Mouse (Mus musculus) liver, embryonic 12.5 days (tissue): Measurements from ENCODE around the gene Snx19. TPM values are rescaled to one million over a fixed set of nuclear protein-coding genes. Genes with fewer than 3 reads are reported as not detected.

Experiments used
- ATAC-seq: fragments of 200-750 bp; cut with Nextera tagmentation; 2 replicates; pipeline ENCODE4 v1.8.0; 2017; ENCODE audit warnings: moderate number of reproducible peaks, mild to moderate bottlenecking, moderate library complexity
- H3K27ac ChIP-seq: fragments of 300-500 bp; sonication (generic); 2 replicates; pipeline ENCODE4 v1.5.1; 2016; ENCODE audit warnings: mild to moderate bottlenecking
- H3K27me3 ChIP-seq: fragments of 300-500 bp; sonication (generic); replicated peaks from 2 replicates; pipeline ENCODE4 v1.6.1; 2016; ENCODE audit warnings: mild to moderate bottlenecking, moderate library complexity
- H3K36me3 ChIP-seq: fragments of 300-500 bp; sonication (generic); 2 replicates; pipeline ENCODE4 v1.6.1; 2016; ENCODE audit warnings: mild to moderate bottlenecking, moderate library complexity
- H3K4me1 ChIP-seq: fragments of 300-500 bp; sonication (generic); 2 replicates; pipeline ENCODE4 v1.6.1; 2016
- H3K4me2 ChIP-seq: fragments of 300-500 bp; sonication (generic); 2 replicates; pipeline ENCODE4 v1.6.1; 2016; ENCODE audit warnings: mild to moderate bottlenecking, moderate library complexity
- H3K4me3 ChIP-seq: fragments of 300-500 bp; sonication (generic); 2 replicates; pipeline ENCODE4 v1.5.1; 2016; ENCODE audit warnings: mild to moderate bottlenecking, moderate library complexity
- H3K9ac ChIP-seq: fragments of 300-500 bp; sonication (generic); 2 replicates; pipeline ENCODE4 v1.6.1; 2016; ENCODE audit warnings: mild to moderate bottlenecking, moderate library complexity
- H3K9me3 ChIP-seq: fragments of 300-500 bp; sonication (generic); replicated peaks from 2 replicates; pipeline ENCODE4 v1.6.1; 2016; ENCODE audit warnings: mild to moderate bottlenecking, moderate library complexity
- WGBS: fragments of 180-500 bp; shearing (Covaris S2); methylation state at CpG from one replicate; pipeline ENCODE4 v1.1.7; 2016; ENCODE audit not compliant: insufficient replicate concordance; 5-methylcytosine and 5-hydroxymethylcytosine counted together
- polyA plus RNA-seq: library from polyadenylated mRNA; unstranded; fragments of >200 nt; fragmentation: Nextera tagmentation; extraction: Ambion mirVana; gene quantifications from 2 replicates; pipeline ENCODE4 v1.2.1, GENCODE M21; 2016

Gene Snx19
- polyA plus RNA-seq, 1 experiment from 2014 or later = 8.4 TPM

DNA sequence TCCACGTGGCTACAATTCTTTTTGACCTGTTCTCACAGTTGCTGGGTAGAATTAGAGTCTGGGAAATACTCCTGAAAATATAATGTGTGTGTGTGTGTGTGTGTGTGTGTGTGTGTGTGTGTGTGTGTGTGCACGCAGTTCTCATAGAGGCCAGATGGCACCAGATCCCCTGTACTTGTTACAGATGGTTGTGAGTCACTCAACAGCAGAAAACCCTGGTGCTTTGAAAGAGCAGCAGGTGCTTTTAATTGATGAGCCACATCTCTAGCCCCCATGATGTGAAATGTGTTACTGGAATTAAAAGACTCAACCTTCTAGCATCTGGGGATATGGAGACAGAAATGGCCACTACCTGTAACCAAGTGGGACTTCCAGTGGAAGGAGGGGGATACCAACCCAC is 58.3 kb downstream of the Snx19 start:
- Histone ChIP-seq H3K4me1 (no peaks in the 10 kb centered on the region), H3K4me3 (no peak overlapping the region), H3K36me3 (no peaks in the 10 kb centered on the region), H3K9ac (no peak overlapping the region), H3K27me3 (no peaks in the 10 kb centered on the region), H3K27ac (no peak overlapping the region), H3K4me2 (no peak overlapping the region), H3K9me3 (no peaks in the 10 kb centered on the region)
- ATAC-seq = no peak
- WGBS = 57% methylated on average over 2 of the region's 2 CpGs

- 39% methylated on average over 1 of the region's 1 CpGs for WGBS
- no peaks in the 10 kb centered on the region for H3K4me1 ChIP-seq
- no peak for ATAC-seq
These were observed 61.5 kb downstream of the Snx19 start for GRCm38 (mm10) chr9:30488384-30488783.

DNA sequence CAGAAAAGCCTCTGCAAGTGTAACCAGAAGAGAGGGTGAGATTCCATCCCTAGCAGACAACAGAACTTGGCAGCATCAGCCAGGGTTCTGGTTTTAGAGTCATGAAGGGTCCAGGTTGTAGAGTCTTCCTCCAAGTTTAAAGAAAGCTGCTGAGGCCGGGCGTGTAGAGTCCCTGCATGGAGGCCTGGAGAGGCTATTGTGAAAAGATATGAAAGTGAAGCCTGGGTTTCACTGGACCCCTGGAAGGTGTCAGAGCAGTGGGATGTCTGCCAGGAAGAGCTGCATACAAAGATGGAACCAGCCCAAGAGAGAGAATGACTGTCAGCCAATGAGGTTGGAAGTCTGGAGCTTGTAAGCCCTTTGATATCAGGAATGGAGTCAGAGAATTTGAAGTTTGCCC is 67.5 kb downstream of the Snx19 start:
- no peaks in the 10 kb centered on the region for H3K9me3 ChIP-seq
- 69% methylated on average over 2 of the region's 2 CpGs for WGBS
- H3K4me1 ChIP-seq = no peaks in the 10 kb centered on the region
- no peak overlapping the region for H3K4me3 ChIP-seq
- no peak overlapping the region for H3K27ac ChIP-seq
- H3K27me3 ChIP-seq = no peaks in the 10 kb centered on the region
- ATAC-seq = no peak
- no peak overlapping the region for H3K4me2 ChIP-seq
- H3K36me3 ChIP-seq = no peaks in the 10 kb centered on the region
- no peak overlapping the region for H3K9ac ChIP-seq

More at GRCm38 (mm10) chr9:30488384-30488783, 61.5 kb downstream of the Snx19 start:
- Histone ChIP-seq H3K4me3 (no peak overlapping the region), H3K4me2 (no peak overlapping the region), H3K9me3 (no peaks in the 10 kb centered on the region), H3K27ac (no peak overlapping the region), H3K9ac (no peak overlapping the region), H3K27me3 (no peaks in the 10 kb centered on the region), H3K36me3 (no peaks in the 10 kb centered on the region)

DNA sequence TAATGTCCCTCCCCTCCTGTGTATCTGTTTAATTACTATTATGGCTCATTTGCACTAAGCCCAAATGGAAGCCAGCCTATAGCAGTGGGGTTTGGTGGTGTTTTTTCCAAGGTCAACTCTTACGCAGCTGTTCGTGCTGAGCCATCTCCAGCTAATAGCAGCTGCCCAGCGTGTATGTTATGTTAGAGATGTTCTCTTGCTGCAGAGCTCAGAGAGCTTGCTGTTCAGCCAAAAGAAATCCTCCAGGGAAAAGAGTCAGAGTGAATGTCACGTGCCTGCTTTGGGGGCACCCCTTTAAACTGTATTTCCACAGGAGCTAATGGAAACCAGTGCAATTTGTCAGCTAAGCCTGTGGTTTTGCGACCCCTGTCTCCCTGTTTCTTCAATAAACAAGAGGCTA is 82.1 kb downstream of the Snx19 start:
- Histone ChIP-seq H3K27ac (no peak overlapping the region), H3K4me1 (no peaks in the 10 kb centered on the region), H3K9me3 (0 out of 2 replicates have a peak, but pooled peaks cover 3% of the 10 kb centered on the region), H3K4me2 (no peak overlapping the region), H3K9ac (no peak overlapping the region), H3K36me3 (no peaks in the 10 kb centered on the region), H3K27me3 (no peaks in the 10 kb centered on the region), H3K4me3 (no peak overlapping the region)
- ATAC-seq = no peak
- 63% methylated on average over 5 of the region's 5 CpGs for WGBS

- no peaks in the 10 kb centered on the region for H3K27me3 ChIP-seq
- H3K4me3 ChIP-seq = no peak overlapping the region
- H3K9me3 ChIP-seq = 0 out of 2 replicates have a peak, but pooled peaks cover 3% of the 10 kb centered on the region
- H3K36me3 ChIP-seq = no peaks in the 10 kb centered on the region
- no peak overlapping the region for H3K9ac ChIP-seq
- no peaks in the 10 kb centered on the region for H3K4me1 ChIP-seq
- no peak overlapping the region for H3K4me2 ChIP-seq
- H3K27ac ChIP-seq = no peak overlapping the region
- ATAC-seq = no peak
These were observed 89.0 kb downstream of the Snx19 start for GRCm38 (mm10) chr9:30515953-30516352.
